Mouse (Mus musculus): ENCODE data around the gene Doc2g.
"Not testable (repeated sequence)": the region's sequence is repeated elsewhere in the genome, so short reads cannot be mapped to it uniquely, and the experiment has no call there.

The Doc2g gene

DNA sequence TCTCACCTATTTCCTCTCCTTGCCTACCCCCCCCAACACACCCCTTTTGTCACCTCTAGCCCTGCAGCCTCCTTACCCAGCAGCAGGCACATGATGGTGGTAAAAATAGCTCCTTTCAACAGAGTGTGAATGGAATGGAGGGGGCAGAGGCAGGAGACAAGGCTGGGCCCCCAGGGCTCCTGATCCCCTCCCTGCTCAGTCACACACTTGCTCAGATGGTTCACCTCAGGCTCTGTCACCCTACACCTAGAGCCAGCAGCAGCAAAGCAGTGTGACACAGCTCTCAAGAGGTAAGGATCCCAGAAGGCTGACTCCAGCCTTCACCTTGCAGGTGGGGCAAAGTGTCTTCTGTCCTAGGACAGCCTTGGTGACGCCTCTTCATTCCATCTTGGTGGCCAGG is at the start of gene Doc2g:
Gene Doc2g, plus strand, starts transcription at position 202 of the 400 bp plus-strand sequence.
- in situ Hi-C loops (cut with MboI; ENCODE audit: low pct_unique_long_range_greater_than_20kb in 1 of 2, low sequenced_read_pairs in 2 of 2, unreplicated experiment in 1 of 2), result no loop called here

DNA sequence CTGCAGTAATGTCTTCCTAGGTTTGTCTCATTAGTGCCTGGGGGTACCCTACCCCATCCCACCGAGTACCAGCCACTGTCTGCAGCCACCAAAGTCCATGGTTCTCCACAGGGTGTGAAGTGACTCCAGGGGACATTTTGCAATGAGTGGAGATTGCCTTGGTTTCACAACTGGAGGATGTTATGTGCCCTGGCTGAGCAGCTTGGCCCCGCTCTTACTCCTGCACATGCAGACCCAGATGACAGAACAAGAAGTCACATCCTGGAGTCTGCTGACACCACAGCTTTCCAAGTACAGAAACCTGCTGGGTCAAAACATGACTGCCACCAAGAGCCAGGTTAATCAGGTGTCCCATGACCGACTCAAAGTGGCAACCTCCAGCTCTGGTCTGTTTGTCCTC is 48.1 kb upstream of the Doc2g start:
- in situ Hi-C loops (cut with MboI; ENCODE audit: low pct_unique_long_range_greater_than_20kb in 1 of 2, low sequenced_read_pairs in 2 of 2, unreplicated experiment in 1 of 2), result no loop called here

DNA sequence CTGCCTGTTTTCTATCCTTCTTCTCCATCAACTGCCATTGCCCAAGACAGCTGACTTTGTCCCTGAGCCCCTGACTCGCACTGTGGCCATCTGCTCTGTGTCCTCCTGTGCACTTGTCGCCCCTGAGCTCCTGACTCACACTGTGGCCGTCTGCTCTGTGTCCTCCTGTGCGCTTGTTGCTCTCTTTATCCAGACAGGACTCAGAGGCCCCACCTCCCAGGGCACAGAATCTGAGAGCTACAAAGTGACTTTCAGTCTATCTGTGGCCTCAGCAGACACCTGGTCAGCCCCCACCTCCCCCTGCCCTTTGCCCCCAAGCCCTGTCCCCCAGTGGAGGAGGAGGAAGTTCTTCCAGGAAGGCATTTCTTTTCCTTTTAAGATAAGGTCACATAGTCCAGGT is 47.3 kb upstream of the Doc2g start:
- in situ Hi-C loops (cut with MboI; ENCODE audit: low pct_unique_long_range_greater_than_20kb in 1 of 2, low sequenced_read_pairs in 2 of 2, unreplicated experiment in 1 of 2), result no loop called here

DNA sequence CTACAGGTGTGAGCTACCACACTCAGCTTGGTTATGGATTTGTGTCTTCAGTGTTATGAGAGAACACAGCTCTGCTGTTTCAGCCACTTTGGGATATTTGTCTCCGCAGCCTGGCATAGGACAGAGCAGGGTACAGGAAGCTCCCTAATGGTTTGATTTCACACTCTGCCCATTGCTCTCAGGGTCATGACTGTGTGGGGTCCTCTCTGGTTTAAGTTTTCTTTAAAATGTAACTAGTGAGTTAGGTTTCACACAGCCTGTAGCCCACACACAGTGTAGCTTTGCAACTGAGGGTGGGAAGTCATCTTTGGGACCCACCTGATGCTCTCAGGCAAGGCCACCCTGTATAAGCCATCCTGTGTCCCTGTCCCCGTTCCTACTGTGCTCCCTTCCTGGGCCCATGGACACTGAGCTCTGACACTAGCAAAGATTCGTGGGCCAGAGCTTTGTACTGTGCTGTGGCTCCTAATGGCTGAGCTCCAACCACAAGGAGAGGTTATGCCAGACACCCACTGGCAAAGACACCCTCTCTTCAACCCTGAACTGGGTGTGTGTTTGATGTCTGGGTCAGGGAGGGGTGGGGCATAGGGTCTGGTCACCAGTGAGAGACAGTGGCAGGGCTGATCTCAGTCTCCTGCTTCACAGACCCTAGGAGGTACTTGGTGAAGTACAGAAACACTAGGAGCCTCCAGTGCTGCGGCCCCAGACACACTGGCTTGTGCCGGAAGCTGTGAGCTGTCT is 45.6 kb upstream of the Doc2g start:
- in situ Hi-C loops (cut with MboI; ENCODE audit: low pct_unique_long_range_greater_than_20kb in 1 of 2, low sequenced_read_pairs in 2 of 2, unreplicated experiment in 1 of 2), result not testable (repeated sequence)

DNA sequence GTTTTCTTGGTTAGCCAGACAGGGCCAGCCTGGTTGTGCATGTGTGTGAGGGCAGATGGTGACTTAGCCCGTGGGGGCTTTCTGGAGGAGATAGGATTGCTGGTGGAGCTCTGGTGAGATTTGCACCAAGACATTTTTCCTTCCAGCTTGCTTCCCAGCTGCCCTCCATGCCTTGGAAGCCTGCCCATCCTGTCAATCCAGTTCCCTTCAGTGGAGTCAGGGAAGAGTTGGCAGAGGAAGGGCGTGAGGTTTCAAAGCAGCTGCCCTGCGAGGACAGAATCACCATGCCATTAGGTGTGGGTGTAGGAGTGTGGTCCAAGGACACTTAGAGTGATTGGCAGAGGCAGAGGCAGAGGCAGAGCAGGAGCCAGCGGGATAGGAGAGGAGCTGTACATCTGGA is 44.6 kb upstream of the Doc2g start, which contains the start of gene Aldh3b3:
Gene Aldh3b3, plus strand, starts transcription at position 176 of the 400 bp plus-strand sequence.
- in situ Hi-C loops (cut with MboI; ENCODE audit: low pct_unique_long_range_greater_than_20kb in 1 of 2, low sequenced_read_pairs in 2 of 2, unreplicated experiment in 1 of 2), result no loop called here

DNA sequence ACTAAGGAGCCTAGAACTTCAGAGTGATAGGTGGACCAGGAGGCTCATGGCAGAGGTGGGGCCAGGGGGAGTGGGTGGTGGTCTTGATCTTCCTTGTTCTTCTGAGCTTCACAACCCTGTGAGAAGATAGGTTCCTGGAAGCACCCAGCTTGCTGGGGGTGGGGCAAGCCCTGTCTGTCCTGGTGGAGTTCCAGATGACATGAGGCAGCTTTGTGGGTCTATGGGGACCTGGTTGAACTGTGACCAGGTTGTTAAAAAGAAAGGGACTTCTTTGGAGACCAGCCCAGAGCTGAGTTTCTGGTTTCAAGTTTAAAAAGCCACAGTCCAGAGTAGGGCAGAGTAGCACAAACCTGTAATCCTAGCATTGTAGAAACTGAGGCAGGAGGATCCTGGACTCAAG is 44.1 kb upstream of the Doc2g start:
- in situ Hi-C loops (cut with MboI; ENCODE audit: low pct_unique_long_range_greater_than_20kb in 1 of 2, low sequenced_read_pairs in 2 of 2, unreplicated experiment in 1 of 2), result no loop called here

DNA sequence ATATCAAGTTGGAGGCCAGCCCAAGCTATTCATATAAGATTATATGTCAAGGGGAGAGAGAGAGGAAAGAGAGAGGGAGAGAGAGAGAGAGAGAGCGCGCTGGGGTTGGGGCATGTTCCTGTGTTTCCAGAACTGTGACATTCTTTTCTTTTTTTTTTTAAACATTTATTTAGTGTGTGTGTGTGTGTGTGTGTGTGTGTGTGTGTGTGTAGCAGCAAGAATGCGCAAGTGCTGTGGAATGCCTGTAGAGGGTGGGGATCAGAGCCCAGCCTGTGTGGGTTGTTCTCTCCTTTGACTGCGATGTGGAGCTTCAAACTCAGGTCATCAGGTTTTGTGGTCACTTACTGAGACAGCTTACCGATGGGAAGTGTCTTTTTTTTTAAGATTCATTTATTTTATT is 42.9 kb upstream of the Doc2g start:
- in situ Hi-C loops (cut with MboI; ENCODE audit: low pct_unique_long_range_greater_than_20kb in 1 of 2, low sequenced_read_pairs in 2 of 2, unreplicated experiment in 1 of 2), result no loop called here

DNA sequence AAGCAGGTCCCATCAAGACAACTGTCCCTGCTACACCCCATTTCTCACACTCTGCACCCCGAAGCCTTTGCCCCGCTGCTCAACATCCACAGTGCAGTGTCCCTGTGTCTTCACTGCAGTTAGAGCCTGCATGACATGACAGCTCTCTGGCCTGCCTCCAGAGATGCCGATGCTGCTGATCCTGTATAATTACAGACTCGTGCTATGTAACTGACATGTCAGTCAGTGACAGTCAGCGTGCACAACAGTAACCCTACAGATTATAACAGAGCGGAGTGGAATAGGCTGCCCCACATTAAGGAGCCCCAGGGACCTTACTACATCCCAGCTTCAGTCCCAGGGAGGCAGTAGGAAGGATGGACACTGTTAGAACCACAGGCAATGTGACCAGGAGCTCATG is 41.3 kb upstream of the Doc2g start:
- in situ Hi-C loops (cut with MboI; ENCODE audit: low pct_unique_long_range_greater_than_20kb in 1 of 2, low sequenced_read_pairs in 2 of 2, unreplicated experiment in 1 of 2), result not testable (repeated sequence)

DNA sequence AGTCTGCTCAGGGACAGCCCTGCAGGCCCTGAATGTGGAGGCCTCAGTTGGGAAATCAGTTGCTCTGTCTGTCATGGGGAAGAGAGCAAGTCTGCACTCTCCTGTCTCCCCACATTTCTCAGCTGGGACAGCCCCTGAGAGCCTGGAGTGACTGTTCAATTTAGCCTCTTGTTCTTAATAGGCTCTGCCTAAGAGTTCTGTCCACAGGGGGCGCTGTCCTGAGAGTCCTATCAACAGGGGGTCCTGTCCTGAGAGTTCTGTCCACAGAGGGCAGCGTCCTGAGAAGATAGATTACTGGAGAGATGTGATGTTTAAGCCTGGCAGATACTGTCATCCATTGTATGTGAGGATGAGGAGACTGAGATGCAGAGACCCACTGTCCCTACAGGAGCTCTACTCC is 40.6 kb upstream of the Doc2g start:
- in situ Hi-C loops (cut with MboI; ENCODE audit: low pct_unique_long_range_greater_than_20kb in 1 of 2, low sequenced_read_pairs in 2 of 2, unreplicated experiment in 1 of 2), result no loop called here

DNA sequence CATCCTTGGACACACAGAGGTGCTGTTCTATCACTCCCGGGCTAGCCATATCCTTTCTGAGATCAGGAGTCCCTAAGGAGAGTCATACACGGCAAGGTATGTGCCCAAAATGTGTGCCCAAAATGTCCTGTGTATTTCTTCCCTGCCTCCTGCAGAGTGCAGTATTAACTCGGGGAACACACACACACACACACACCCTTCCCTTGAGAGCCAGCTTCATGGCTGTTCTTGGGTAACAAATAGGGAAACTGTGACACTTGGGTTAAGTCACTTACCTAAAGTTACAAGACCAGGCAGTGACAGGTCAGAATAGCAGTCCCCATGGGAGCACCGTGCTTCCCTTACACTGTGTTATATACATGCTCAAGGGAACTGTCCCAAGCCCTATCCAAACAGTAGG is 39.1 kb upstream of the Doc2g start:
- in situ Hi-C loops (cut with MboI; ENCODE audit: low pct_unique_long_range_greater_than_20kb in 1 of 2, low sequenced_read_pairs in 2 of 2, unreplicated experiment in 1 of 2), result no loop called here

DNA sequence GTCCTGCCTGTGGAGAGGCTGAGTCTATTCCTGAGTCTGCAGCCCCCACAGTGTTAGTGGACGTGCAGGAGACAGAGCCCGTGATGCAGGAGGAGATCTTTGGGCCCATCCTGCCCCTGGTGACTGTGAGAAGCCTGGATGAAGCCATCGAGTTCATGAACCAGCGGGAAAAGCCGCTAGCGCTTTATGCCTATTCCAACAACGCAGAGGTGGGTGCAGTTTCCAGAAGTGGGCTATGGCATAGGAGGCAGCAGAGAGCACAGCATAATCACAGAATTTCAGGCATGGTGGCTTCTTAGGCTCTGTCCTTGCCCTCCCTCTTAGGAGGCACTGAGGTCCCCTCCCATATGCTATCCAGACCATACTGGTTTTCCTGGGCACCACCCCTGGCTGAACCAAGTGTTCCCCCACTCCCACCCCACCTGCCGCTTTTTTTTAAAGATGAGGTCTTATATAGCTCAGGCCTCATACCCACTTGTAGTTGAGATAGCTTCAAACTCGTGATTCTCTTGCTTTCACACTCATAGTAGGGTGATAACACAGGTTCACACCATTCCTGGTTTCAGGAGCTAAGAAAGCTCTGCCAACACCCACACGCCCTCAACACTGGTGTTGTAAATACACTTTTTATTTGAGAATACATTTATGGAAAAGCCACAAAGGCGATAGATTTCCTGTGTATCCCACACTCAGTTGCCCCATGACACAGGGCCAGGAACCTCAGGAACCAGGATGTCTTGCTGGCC is 36.6 kb upstream of the Doc2g start:
- in situ Hi-C loops (cut with MboI; ENCODE audit: low pct_unique_long_range_greater_than_20kb in 1 of 2, low sequenced_read_pairs in 2 of 2, unreplicated experiment in 1 of 2), result no loop called here

DNA sequence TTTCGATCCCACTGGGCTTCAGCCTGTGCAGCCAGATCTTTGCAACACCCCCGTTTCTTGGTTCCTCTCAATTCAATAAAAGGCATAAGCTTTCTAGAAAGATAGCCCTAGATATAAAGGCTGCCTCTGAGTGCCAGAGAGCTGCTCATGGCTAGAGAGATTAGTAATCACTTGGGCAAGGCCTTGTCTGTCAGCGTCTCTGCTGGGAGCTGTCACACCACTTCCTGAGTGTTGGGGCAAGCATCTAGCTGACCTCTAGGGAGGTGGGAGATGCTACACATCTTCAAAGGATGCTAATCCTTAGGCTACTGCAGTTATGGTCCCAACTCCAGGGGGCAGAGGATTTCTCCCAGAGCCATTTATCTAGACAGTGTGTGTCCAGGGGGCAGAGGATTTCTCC is 35.9 kb upstream of the Doc2g start:
- in situ Hi-C loops (cut with MboI; ENCODE audit: low pct_unique_long_range_greater_than_20kb in 1 of 2, low sequenced_read_pairs in 2 of 2, unreplicated experiment in 1 of 2), result no loop called here

DNA sequence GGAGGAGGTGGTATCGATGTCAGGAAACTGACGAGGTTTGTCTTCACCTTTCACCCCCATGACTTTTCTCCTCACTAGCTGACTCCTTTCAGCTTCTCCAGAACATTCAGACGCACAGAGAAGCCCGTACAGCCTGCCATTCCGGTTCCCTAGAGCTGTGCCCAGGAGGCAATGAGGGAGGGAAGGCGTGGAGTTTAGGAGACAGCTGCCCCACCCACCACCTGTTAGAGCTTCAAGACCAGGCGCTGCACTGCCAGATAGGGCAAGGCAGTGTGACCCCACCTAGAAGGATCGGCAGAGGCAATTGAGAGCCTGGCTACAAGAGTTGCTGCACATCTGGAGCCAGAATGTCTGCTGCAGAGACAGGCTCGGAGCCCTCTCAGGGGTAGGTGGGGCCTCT is 30.9 kb upstream of the Doc2g start, which contains the start of gene Aldh3b2:
Gene Aldh3b2, plus strand, starts transcription at position 100 of the 400 bp plus-strand sequence.
- in situ Hi-C loops (cut with MboI; ENCODE audit: low pct_unique_long_range_greater_than_20kb in 1 of 2, low sequenced_read_pairs in 2 of 2, unreplicated experiment in 1 of 2), result no loop called here

DNA sequence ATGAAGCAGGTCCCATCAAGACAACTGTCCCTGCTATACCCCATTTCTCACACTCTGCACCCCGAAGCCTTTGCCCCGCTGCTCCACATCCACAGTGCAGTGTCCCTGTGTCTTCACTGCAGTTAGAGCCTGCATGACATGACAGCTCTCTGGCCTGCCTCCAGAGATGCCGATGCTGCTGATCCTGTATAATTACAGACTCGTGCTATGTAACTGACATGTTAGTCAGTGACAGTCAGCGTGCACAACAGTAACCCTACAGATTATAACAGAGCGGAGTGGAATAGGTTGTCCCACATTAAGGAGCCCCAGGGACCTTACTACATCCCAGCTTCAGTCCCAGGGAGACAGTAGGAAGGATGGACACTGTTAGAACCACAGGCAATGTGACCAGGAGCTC is 28.5 kb upstream of the Doc2g start:
- in situ Hi-C loops (cut with MboI; ENCODE audit: low pct_unique_long_range_greater_than_20kb in 1 of 2, low sequenced_read_pairs in 2 of 2, unreplicated experiment in 1 of 2), result not testable (repeated sequence)

DNA sequence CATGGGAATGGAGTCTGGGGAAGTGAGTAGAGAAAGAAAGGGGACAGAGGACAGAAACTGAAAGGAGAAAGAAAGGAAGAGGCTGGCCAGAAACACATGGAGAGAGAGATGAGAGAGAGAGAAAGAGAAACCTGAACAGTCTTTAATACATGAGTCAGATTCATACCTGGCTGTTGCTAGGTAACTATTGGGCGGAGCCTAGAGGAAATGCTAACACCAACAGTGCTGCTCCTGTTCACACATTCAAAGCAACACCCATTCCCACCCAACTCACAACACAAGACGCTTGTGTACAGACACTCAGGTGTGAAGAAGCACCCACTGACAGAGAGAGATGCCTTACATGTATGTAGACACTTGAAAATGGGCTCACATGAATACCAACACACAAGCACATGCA is 27.2 kb upstream of the Doc2g start:
- in situ Hi-C loops (cut with MboI; ENCODE audit: low pct_unique_long_range_greater_than_20kb in 1 of 2, low sequenced_read_pairs in 2 of 2, unreplicated experiment in 1 of 2), result no loop called here

DNA sequence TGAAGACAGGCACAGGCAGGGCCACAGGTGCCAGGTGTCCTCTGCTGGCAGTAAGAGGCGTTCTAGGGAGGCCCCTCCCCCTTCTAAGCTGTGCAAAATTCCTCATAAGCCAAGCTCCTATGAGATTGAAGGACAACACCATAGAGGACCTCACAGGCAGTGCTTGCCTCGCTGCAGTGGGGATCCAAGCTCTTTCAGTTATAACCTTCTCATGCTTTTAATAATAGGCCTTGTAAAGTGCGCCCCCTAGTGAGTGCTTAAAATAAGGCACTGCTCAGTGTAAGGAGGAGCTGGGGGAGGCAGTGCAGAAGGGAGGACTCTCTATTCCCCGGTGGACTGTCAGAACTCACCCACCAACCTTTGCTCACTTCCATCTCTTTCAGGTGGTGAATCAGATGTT is 22.8 kb upstream of the Doc2g start:
- in situ Hi-C loops (cut with MboI; ENCODE audit: low pct_unique_long_range_greater_than_20kb in 1 of 2, low sequenced_read_pairs in 2 of 2, unreplicated experiment in 1 of 2), result no loop called here

DNA sequence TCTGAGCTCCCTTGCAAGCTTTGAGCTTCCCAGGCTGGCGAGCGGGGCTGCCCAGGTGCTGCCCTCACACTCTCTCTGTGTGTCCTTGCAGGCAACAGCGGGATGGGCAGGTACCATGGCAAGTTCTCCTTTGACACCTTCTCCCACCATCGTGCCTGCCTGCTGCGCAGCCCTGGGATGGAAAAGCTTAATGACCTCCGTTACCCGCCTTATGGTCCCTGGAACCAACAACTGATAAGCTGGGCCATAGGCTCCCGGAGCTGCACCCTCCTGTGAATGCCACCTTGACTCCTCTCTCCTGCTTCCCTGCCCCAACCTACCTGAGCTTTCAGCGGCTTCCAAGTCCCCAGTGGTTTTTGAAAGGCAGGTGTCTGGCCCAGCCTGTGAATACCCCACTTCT is 22.2 kb upstream of the Doc2g start:
- in situ Hi-C loops (cut with MboI; ENCODE audit: low pct_unique_long_range_greater_than_20kb in 1 of 2, low sequenced_read_pairs in 2 of 2, unreplicated experiment in 1 of 2), result no loop called here

DNA sequence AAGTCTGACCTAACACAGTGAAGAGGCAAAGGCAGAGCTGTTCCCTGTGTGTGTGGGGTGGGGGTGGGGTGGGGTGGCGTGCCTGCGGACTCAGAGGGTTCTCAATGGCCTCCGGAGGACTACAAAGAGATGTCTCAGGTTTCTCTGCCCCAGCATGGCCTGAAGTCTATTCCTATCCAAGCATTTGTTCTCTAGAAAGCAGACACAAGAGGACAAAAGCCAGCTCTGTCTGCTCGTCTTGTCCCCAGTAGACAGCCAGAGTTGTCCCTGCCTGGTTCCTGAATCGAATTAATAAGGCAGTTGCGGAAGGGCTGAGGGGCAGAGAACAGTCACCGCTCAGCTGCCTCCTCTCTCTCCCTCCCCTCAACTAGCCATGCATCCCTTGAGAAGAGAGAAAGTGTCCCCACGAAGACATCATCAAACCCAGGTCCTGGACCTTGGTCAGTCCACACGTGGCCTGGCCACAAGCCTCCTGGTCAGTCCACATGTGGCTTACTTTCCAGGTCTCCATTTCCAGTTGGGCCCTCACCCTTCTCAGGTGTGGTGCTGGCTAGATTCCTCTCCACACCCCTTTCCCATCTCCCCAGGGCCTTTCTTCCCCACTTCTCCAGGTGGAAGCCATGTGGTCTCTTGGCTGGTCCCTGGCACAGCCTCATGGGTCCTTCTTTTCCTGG is 19.4 kb upstream of the Doc2g start:
- in situ Hi-C loops (cut with MboI; ENCODE audit: low pct_unique_long_range_greater_than_20kb in 1 of 2, low sequenced_read_pairs in 2 of 2, unreplicated experiment in 1 of 2), result no loop called here

DNA sequence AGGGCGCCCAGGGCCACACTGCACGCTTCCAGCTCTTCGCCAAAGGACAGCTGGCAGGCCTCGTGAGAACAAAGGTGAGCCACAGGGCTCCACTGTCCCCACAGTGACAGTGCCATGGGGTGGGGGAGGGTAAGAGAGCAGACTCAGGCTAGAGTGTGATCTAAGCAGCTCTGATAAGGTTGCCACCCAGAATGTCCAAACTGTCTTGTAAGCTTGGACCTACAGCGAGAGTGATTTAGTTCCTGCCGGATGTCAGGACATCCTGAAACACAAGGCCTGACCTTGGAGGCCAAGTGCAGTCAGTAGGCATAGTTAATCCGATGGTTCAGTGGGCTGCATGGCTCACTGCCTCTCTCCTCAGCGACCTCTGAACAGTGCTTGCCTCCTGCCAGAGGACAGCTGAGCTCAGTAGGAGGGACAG is 17.8 kb upstream of the Doc2g start:
- in situ Hi-C loops (cut with MboI; ENCODE audit: low pct_unique_long_range_greater_than_20kb in 1 of 2, low sequenced_read_pairs in 2 of 2, unreplicated experiment in 1 of 2), result no loop called here
